Comparison of ENCODE assay signal across 18 mouse cellular contexts in genomic region chr2:103017391-103017824, GRCm38 (mm10). TPM values are rescaled to one million over a fixed set of nuclear protein-coding genes. Genes with fewer than 3 reads are reported as not detected.
DNase-seq lines count a peak whose midpoint lies in the region; ATAC-seq and TF ChIP-seq lines count a peak whose summit lies in the region.
"Had no signal": no experiment of that assay in that cellular context is flagged by ENCODE, and none has a peak within 500 bp of the region (broad histone marks: within the 10 kb centered on the region; RNA-seq: fewer than 3 reads in every experiment).

No protein-coding gene starts in this region.

- H3K4me1 ChIP-seq in liver, embryonic 13.5 days (replicated peaks): peaks cover 38% of the 10 kb centered on the region
- no peaks in the 10 kb centered on the region for H3K4me1 ChIP-seq in stomach, postnatal 0 days (replicated peaks; ENCODE audit: control insufficient read depth, insufficient read depth)
- H3K4me1 ChIP-seq: heart, embryonic 12.5 days had no signal

- TF ChIP-seq EP300 in stomach, postnatal 0 days (optimal IDR thresholded peaks at IDR 0.05): no peak

- 0 out of 2 replicates have a peak, but pooled peaks cover 7% of the 10 kb centered on the region for H3K36me3 ChIP-seq in liver, embryonic 13.5 days
- 0 out of 2 replicates have a peak, but pooled peaks cover 2% of the 10 kb centered on the region for H3K36me3 ChIP-seq in stomach, postnatal 0 days (ENCODE audit: control insufficient read depth, insufficient read depth, low read length)
- H3K36me3 ChIP-seq: heart, embryonic 12.5 days had no signal

- peak; percentile 89 for ATAC-seq in liver, embryonic 13.5 days (ENCODE audit: low read depth)
- no peak for ATAC-seq in stomach, postnatal 0 days (ENCODE audit: low FRiP score, low TSS enrichment)
- ATAC-seq: forebrain, embryonic 16.5 days; midbrain, embryonic 15.5 days; Patski had no signal

- H3K27me3 ChIP-seq in liver, embryonic 13.5 days: no peaks in the 10 kb centered on the region
- H3K27me3 ChIP-seq in stomach, postnatal 0 days (ENCODE audit: control insufficient read depth, insufficient read depth, low read length): no peaks in the 10 kb centered on the region
- H3K27me3 ChIP-seq: heart, embryonic 12.5 days; midbrain, embryonic 15.5 days; Patski had no signal

- H3K9ac ChIP-seq in liver, embryonic 13.5 days: no peak overlapping the region
- H3K9ac ChIP-seq in stomach, postnatal 0 days (ENCODE audit: low read length): no peak overlapping the region
- H3K9ac ChIP-seq: heart, embryonic 12.5 days; midbrain, embryonic 15.5 days had no signal

- DNase-seq in lung, postnatal 25 days (ENCODE audit: low spot score): peak; percentile 8
- DNase-seq in lung, postnatal 4 days: no peak
- peak; percentile 62 for DNase-seq in c-Kit-positive CD71-positive TER-119-positive erythroid progenitor cells, embryonic 14.5 days (ENCODE audit: low spot score)
- DNase-seq in liver, embryonic 13.5 days: peak; percentile 37
- no peak for DNase-seq in spleen, adult 18-20 months
- no peak for DNase-seq in stomach, postnatal 0 days (ENCODE audit: low spot score)
- no peak for DNase-seq in left cerebral cortex, adult 9 months (ENCODE audit: low spot score in 2 of 2)
- DNase-seq: cerebellum, adult 18-20 months; embryo, embryonic 11 days; gastrocnemius, postnatal 25 days; heart, postnatal 4 days; thymus, postnatal 36 days had no signal

- H3K4me3 ChIP-seq in liver, embryonic 13.5 days (replicated peaks): no peak overlapping the region
- H3K4me3 ChIP-seq in stomach, postnatal 0 days (ENCODE audit: low read depth, low read length): no peak overlapping the region
- H3K4me3 ChIP-seq: heart, embryonic 12.5 days; left cerebral cortex, adult 2 months; midbrain, embryonic 15.5 days had no signal

- H3K9me3 ChIP-seq in liver, embryonic 13.5 days (replicated peaks): no peaks in the 10 kb centered on the region
- H3K9me3 ChIP-seq in stomach, postnatal 0 days (ENCODE audit: control insufficient read depth, low read length): no peaks in the 10 kb centered on the region
- H3K9me3 ChIP-seq: heart, embryonic 12.5 days; midbrain, embryonic 15.5 days had no signal

- WGBS in liver, embryonic 13.5 days (ENCODE audit: insufficient replicate concordance): 17% methylated on average over 2 of the region's 2 CpGs
- 58% methylated on average over 2 of the region's 2 CpGs for WGBS in stomach, postnatal 0 days

- peak overlapping the region; percentile 32 for H3K4me2 ChIP-seq in liver, embryonic 13.5 days
- no peak overlapping the region for H3K4me2 ChIP-seq in stomach, postnatal 0 days (replicated peaks; ENCODE audit: low read depth)
- H3K4me2 ChIP-seq: heart, embryonic 12.5 days; midbrain, embryonic 15.5 days had no signal

- TF ChIP-seq CTCF in stomach, postnatal 0 days (IDR thresholded peaks at IDR 0.05; ENCODE audit: low read depth): no peak

- H3K27ac ChIP-seq in liver, embryonic 13.5 days: 0 out of 2 replicates have a peak overlapping the region, but pooled peaks have one; percentile 10
- no peak overlapping the region for H3K27ac ChIP-seq in stomach, postnatal 0 days (replicated peaks)
- H3K27ac ChIP-seq: left cerebral cortex, adult 2 months; macrophage; midbrain, embryonic 15.5 days had no signal

RNA-seq across cellular contexts. Expression of gene Pdhx, which starts 55.9 kb away (rescaled TPM):
- polyA plus RNA-seq in liver, embryonic 13.5 days (2015; fragmentation: Nextera tagmentation; extraction: Ambion mirVana): 25.7 and 31.4 TPM in 2 replicates
- 24.3 and 24.7 TPM in 2 replicates for polyA plus RNA-seq in stomach, postnatal 0 days (2015; fragmentation: Nextera tagmentation; extraction: Ambion mirVana)

RNA-seq across cellular contexts. Expression of gene Apip, which starts 56.1 kb away (rescaled TPM):
- 49.8 and 50.9 TPM in 2 replicates for polyA plus RNA-seq in liver, embryonic 13.5 days (2015; fragmentation: Nextera tagmentation; extraction: Ambion mirVana)
- 31.8 and 32.2 TPM in 2 replicates for polyA plus RNA-seq in stomach, postnatal 0 days (2015; fragmentation: Nextera tagmentation; extraction: Ambion mirVana)

Comparison
In these comparisons a context has a peak if more than half of its experiments do, and no peak if none do; other contexts are left out.
1. DNase-seq: peak in lung, postnatal 25 days (single experiment), c-Kit-positive CD71-positive TER-119-positive erythroid progenitor cells, embryonic 14.5 days (single experiment) and liver, embryonic 13.5 days (single experiment); none in lung, postnatal 4 days (0 of 2), spleen, adult 18-20 months (0 of 2), stomach, postnatal 0 days (single experiment) and left cerebral cortex, adult 9 months (0 of 2).